Mouse (Mus musculus): ENCODE measurements around the gene Cer1. TPM values are rescaled to one million over a fixed set of nuclear protein-coding genes. Genes with fewer than 3 reads are reported as not detected.

The Cer1 gene
- polyA plus RNA-seq, 1 experiment from 2014 or later, result not detected

DNA sequence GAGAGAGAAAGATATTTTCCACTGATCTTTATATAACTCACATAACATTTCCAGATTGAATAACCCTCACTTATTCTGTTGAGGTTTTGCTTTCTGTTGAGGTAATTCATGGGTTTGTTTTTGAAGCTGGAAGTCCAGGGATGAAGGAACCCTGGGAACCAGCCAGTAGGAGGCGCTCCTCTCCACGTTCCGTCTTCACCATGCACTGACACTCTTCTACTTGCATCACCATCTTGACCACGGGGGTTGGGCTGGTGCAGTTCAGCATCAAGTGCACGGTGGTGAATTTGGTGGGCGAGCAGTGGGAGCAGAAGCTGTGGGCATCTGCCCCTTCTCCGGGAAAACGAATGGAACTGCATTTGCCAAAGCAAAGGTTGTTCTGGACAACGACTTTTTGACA, 2.4 kb downstream of the Cer1 start:
- no peaks in the 10 kb centered on the region for H3K27me3 ChIP-seq (ENCODE audit: control insufficient read depth, insufficient read depth, low read length)
- no peak overlapping the region for H3K9ac ChIP-seq (ENCODE audit: low read depth, low read length)
- no peak overlapping the region for H3K27ac ChIP-seq (ENCODE audit: low read depth, low read length)
- no peaks in the 10 kb centered on the region for H3K4me1 ChIP-seq (ENCODE audit: control insufficient read depth, insufficient read depth, low read length)
- ATAC-seq (replicated peaks; ENCODE audit: insufficient number of reproducible peaks, low FRiP score, low TSS enrichment), result no peak
- H3K4me3 ChIP-seq (ENCODE audit: low read depth, low read length), result no peak overlapping the region
- no peaks in the 10 kb centered on the region for H3K9me3 ChIP-seq (replicated peaks; ENCODE audit: control insufficient read depth, low read length)
- no peaks in the 10 kb centered on the region for H3K36me3 ChIP-seq (ENCODE audit: control insufficient read depth, insufficient read depth, low read length)
- H3K4me2 ChIP-seq, result no peak overlapping the region
- 79% methylated on average over 9 of the region's 9 CpGs for WGBS (ENCODE audit: insufficient replicate concordance)

DNA sequence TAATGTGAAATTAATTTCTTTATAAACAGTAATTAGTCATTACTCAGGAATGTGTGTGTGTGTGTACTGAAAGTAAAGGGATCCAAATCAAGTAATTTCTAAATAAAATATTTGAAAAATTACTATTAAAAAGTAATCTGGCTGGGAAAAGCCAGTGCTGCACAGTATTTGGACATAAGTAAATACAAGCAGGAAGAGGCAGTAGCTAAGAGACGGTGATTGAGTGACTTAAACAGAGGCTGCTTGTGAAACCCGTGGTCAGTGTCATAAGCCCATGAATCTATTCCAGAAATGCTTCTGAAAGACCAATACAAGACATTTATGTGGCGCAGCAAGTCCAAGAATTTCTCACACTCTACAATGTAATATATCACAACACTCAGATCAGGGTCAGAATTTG, 3.6 kb downstream of the Cer1 start:
- ATAC-seq (replicated peaks; ENCODE audit: insufficient number of reproducible peaks, low FRiP score, low TSS enrichment), result no peak
- no peaks in the 10 kb centered on the region for H3K4me1 ChIP-seq (ENCODE audit: control insufficient read depth, insufficient read depth, low read length)
- no peaks in the 10 kb centered on the region for H3K36me3 ChIP-seq (ENCODE audit: control insufficient read depth, insufficient read depth, low read length)
- no peaks in the 10 kb centered on the region for H3K9me3 ChIP-seq (replicated peaks; ENCODE audit: control insufficient read depth, low read length)
- no peak overlapping the region for H3K4me3 ChIP-seq (ENCODE audit: low read depth, low read length)
- H3K4me2 ChIP-seq, result no peak overlapping the region
- no peak overlapping the region for H3K27ac ChIP-seq (ENCODE audit: low read depth, low read length)
- WGBS (ENCODE audit: insufficient replicate concordance), result 81% methylated on average over 3 of the region's 3 CpGs
- H3K9ac ChIP-seq (ENCODE audit: low read depth, low read length), result no peak overlapping the region
- no peaks in the 10 kb centered on the region for H3K27me3 ChIP-seq (ENCODE audit: control insufficient read depth, insufficient read depth, low read length)

DNA sequence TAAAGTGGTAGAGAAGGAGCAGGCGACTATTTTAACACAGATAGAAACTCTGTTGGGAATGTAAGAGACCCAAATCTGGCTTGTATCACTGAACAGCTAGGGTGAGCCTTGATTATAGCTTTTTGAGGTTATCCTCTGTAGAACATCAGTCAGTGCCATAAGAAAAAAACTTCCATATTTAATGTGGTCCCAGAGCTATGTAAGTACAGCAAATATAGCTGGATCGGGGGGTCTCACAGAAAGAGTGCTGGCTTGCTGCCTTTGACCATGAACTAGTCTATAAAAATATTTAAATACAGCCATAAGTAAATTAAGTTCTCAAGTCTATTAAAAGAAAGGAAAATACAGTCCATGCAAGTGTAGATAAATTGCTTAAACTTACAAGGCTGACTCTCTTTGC, 4.7 kb downstream of the Cer1 start:
- WGBS (ENCODE audit: insufficient replicate concordance), result 67% methylated on average over 2 of the region's 2 CpGs
- Histone ChIP-seq H3K9me3 (replicated peaks; ENCODE audit: control insufficient read depth, low read length) (no peaks in the 10 kb centered on the region), H3K4me1 (ENCODE audit: control insufficient read depth, insufficient read depth, low read length) (no peaks in the 10 kb centered on the region), H3K36me3 (ENCODE audit: control insufficient read depth, insufficient read depth, low read length) (no peaks in the 10 kb centered on the region), H3K27ac (ENCODE audit: low read depth, low read length) (no peak overlapping the region), H3K4me2 (no peak overlapping the region), H3K9ac (ENCODE audit: low read depth, low read length) (no peak overlapping the region), H3K4me3 (ENCODE audit: low read depth, low read length) (no peak overlapping the region), H3K27me3 (ENCODE audit: control insufficient read depth, insufficient read depth, low read length) (no peaks in the 10 kb centered on the region)
- ATAC-seq (replicated peaks; ENCODE audit: insufficient number of reproducible peaks, low FRiP score, low TSS enrichment), result no peak

DNA sequence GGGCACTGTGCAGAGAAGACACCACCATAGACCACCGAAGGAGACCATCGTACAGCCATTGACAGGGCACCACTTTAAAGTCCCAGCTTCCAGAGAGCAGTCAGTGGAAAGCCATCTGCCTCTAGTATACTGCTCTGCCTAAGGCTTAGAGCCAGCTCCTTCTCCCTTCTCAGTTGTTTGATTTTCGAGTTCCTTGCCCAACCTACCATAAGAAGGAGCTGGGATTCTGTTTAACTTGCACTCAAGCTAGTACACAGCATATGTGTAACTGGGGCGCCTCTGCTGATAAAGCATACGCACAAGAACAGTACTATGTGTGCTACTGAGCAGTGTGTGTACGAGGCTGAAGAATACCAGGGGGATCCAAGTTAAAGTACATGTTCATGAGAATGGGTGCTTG, 5.8 kb downstream of the Cer1 start:
- no peaks in the 10 kb centered on the region for H3K27me3 ChIP-seq (ENCODE audit: control insufficient read depth, insufficient read depth, low read length)
- no peaks in the 10 kb centered on the region for H3K9me3 ChIP-seq (replicated peaks; ENCODE audit: control insufficient read depth, low read length)
- H3K4me2 ChIP-seq, result no peak overlapping the region
- H3K27ac ChIP-seq (ENCODE audit: low read depth, low read length), result no peak overlapping the region
- no peaks in the 10 kb centered on the region for H3K36me3 ChIP-seq (ENCODE audit: control insufficient read depth, insufficient read depth, low read length)
- ATAC-seq (replicated peaks; ENCODE audit: insufficient number of reproducible peaks, low FRiP score, low TSS enrichment), result no peak
- 76% methylated on average over 6 of the region's 6 CpGs for WGBS (ENCODE audit: insufficient replicate concordance)
- no peak overlapping the region for H3K9ac ChIP-seq (ENCODE audit: low read depth, low read length)
- no peaks in the 10 kb centered on the region for H3K4me1 ChIP-seq (ENCODE audit: control insufficient read depth, insufficient read depth, low read length)
- H3K4me3 ChIP-seq (ENCODE audit: low read depth, low read length), result no peak overlapping the region

DNA sequence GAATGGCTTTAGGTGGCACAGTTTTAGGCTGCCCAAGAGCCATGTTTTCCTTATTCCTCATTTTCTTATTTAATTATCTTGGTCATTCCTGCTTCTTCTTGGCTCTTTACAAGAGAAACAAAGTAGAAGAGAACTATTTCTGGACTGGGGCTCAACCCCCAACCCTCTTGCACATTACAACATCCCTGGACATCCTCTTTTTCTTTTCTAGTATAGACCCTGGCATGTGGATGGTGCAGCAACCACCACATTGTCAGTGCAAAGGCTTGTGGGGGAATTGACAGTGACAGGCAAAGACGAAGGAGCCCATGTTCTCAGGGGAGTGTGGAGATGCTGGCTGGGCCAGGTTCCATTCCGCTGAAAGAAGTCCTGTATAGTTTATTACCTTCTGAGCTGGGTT, 8.3 kb downstream of the Cer1 start:
- no peak for ATAC-seq (replicated peaks; ENCODE audit: insufficient number of reproducible peaks, low FRiP score, low TSS enrichment)
- no peak overlapping the region for H3K4me3 ChIP-seq (ENCODE audit: low read depth, low read length)
- no peak overlapping the region for H3K4me2 ChIP-seq
- no peak overlapping the region for H3K9ac ChIP-seq (ENCODE audit: low read depth, low read length)
- no peaks in the 10 kb centered on the region for H3K9me3 ChIP-seq (replicated peaks; ENCODE audit: control insufficient read depth, low read length)
- no peaks in the 10 kb centered on the region for H3K4me1 ChIP-seq (ENCODE audit: control insufficient read depth, insufficient read depth, low read length)
- WGBS (ENCODE audit: insufficient replicate concordance), result 78% methylated on average over 2 of the region's 2 CpGs
- no peak overlapping the region for H3K27ac ChIP-seq (ENCODE audit: low read depth, low read length)
- H3K27me3 ChIP-seq (ENCODE audit: control insufficient read depth, insufficient read depth, low read length), result no peaks in the 10 kb centered on the region
- H3K36me3 ChIP-seq (ENCODE audit: control insufficient read depth, insufficient read depth, low read length), result no peaks in the 10 kb centered on the region

DNA sequence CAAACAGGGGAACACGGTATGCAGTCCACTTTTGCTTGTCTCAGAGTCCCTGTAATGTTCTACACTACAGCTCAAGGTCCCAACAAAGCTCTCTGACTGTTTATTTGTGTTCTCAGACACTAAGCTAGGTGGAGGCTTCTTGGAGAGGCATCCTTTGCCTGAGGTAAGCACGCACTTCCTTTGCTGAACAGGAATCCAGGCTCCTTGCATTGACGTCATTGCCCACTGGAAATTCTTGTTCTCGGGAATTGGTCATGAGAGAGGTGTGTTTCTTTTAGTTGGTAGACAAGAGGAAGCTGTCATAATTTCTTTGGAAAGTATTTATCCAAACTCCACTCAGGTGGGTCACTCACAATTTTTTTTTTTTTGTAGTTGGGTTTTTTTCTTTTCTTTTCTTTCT, 9.4 kb downstream of the Cer1 start:
- H3K36me3 ChIP-seq (ENCODE audit: control insufficient read depth, insufficient read depth, low read length), result no peaks in the 10 kb centered on the region
- H3K9ac ChIP-seq (ENCODE audit: low read depth, low read length), result no peak overlapping the region
- H3K4me3 ChIP-seq (ENCODE audit: low read depth, low read length), result no peak overlapping the region
- no peaks in the 10 kb centered on the region for H3K9me3 ChIP-seq (replicated peaks; ENCODE audit: control insufficient read depth, low read length)
- H3K4me2 ChIP-seq, result no peak overlapping the region
- no peak overlapping the region for H3K27ac ChIP-seq (ENCODE audit: low read depth, low read length)
- H3K4me1 ChIP-seq (ENCODE audit: control insufficient read depth, insufficient read depth, low read length), result no peaks in the 10 kb centered on the region
- ATAC-seq (replicated peaks; ENCODE audit: insufficient number of reproducible peaks, low FRiP score, low TSS enrichment), result no peak
- 54% methylated on average over 4 of the region's 4 CpGs for WGBS (ENCODE audit: insufficient replicate concordance)
- no peaks in the 10 kb centered on the region for H3K27me3 ChIP-seq (ENCODE audit: control insufficient read depth, insufficient read depth, low read length)

DNA sequence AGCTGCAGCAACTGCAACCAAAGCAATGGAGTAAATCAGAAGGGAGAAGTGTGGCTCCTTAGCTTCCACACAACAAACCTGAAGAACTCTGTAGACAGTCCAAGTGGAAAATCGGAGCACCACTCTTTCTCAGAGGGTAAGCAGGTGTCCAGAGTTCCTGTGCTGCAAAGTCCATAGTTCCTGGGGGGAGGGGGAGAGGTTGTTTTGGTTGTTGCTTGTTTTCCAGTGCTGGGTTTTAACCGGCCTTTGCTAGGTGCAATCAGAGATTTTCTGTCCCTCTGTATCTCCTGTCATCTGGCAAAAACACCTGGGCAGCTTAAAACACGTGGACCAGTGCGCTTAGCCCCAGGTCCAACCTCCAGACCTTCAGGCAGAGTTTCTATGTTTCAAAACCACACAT, 10.2 kb downstream of the Cer1 start:
- ATAC-seq (replicated peaks; ENCODE audit: insufficient number of reproducible peaks, low FRiP score, low TSS enrichment), result no peak
- H3K27ac ChIP-seq (ENCODE audit: low read depth, low read length), result no peak overlapping the region
- no peaks in the 10 kb centered on the region for H3K9me3 ChIP-seq (replicated peaks; ENCODE audit: control insufficient read depth, low read length)
- H3K36me3 ChIP-seq (ENCODE audit: control insufficient read depth, insufficient read depth, low read length), result no peaks in the 10 kb centered on the region
- no peak overlapping the region for H3K9ac ChIP-seq (ENCODE audit: low read depth, low read length)
- no peaks in the 10 kb centered on the region for H3K27me3 ChIP-seq (ENCODE audit: control insufficient read depth, insufficient read depth, low read length)
- no peaks in the 10 kb centered on the region for H3K4me1 ChIP-seq (ENCODE audit: control insufficient read depth, insufficient read depth, low read length)
- H3K4me3 ChIP-seq (ENCODE audit: low read depth, low read length), result no peak overlapping the region
- H3K4me2 ChIP-seq, result no peak overlapping the region
- WGBS (ENCODE audit: insufficient replicate concordance), result 56% methylated on average over 4 of the region's 4 CpGs

DNA sequence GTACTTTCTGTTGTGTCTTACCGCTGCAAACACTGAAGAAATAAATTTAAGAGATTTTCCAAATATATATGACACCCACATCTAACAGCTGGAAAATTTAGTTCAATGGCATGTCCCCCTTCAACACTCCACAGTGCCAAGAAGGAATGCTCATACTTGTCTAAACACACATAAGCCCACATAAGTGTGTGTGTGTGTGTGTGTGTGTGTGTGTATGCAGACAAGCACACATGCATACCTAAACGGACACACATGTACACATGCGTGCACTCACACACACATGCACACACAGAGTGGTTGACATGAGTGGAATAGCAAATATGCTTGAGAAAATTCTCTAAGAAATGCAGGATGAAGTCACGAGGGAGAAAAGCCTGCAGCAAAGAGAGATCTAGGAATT, 12.4 kb downstream of the Cer1 start:
- H3K4me2 ChIP-seq, result no peak overlapping the region
- no peaks in the 10 kb centered on the region for H3K27me3 ChIP-seq (ENCODE audit: control insufficient read depth, insufficient read depth, low read length)
- 75% methylated on average over 4 of the region's 4 CpGs for WGBS (ENCODE audit: insufficient replicate concordance)
- H3K9me3 ChIP-seq (replicated peaks; ENCODE audit: control insufficient read depth, low read length), result no peaks in the 10 kb centered on the region
- H3K27ac ChIP-seq (ENCODE audit: low read depth, low read length), result no peak overlapping the region
- no peak overlapping the region for H3K9ac ChIP-seq (ENCODE audit: low read depth, low read length)
- no peak overlapping the region for H3K4me3 ChIP-seq (ENCODE audit: low read depth, low read length)
- H3K4me1 ChIP-seq (ENCODE audit: control insufficient read depth, insufficient read depth, low read length), result no peaks in the 10 kb centered on the region
- no peaks in the 10 kb centered on the region for H3K36me3 ChIP-seq (ENCODE audit: control insufficient read depth, insufficient read depth, low read length)
- no peak for ATAC-seq (replicated peaks; ENCODE audit: insufficient number of reproducible peaks, low FRiP score, low TSS enrichment)

DNA sequence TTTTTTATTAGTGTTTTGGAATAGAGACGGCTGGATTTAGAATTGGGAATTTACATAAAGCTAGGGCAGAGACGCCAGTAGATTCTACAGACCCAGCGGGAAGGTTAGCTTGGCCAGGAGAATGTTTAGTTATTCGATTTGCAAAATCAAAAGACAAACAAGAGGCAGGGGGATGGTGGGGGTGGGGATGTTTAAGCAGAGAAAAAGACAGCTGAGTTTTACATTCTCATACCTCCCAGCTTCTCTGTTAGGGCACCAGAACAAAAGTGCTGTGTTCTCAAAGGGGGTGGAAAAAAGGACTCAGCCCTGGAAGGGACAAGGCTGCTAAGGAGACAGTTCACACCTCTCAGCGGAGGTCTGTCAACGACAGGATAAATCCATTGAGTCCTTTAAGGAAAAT, 12.8 kb downstream of the Cer1 start:
- no peak overlapping the region for H3K9ac ChIP-seq (ENCODE audit: low read depth, low read length)
- H3K4me1 ChIP-seq (ENCODE audit: control insufficient read depth, insufficient read depth, low read length), result no peaks in the 10 kb centered on the region
- no peak overlapping the region for H3K4me3 ChIP-seq (ENCODE audit: low read depth, low read length)
- no peaks in the 10 kb centered on the region for H3K27me3 ChIP-seq (ENCODE audit: control insufficient read depth, insufficient read depth, low read length)
- no peaks in the 10 kb centered on the region for H3K9me3 ChIP-seq (replicated peaks; ENCODE audit: control insufficient read depth, low read length)
- 37% methylated on average over 6 of the region's 6 CpGs for WGBS (ENCODE audit: insufficient replicate concordance)
- ATAC-seq (replicated peaks; ENCODE audit: insufficient number of reproducible peaks, low FRiP score, low TSS enrichment), result no peak
- no peak overlapping the region for H3K27ac ChIP-seq (ENCODE audit: low read depth, low read length)
- no peak overlapping the region for H3K4me2 ChIP-seq
- no peaks in the 10 kb centered on the region for H3K36me3 ChIP-seq (ENCODE audit: control insufficient read depth, insufficient read depth, low read length)

All from heart, embryonic 11.5 days (tissue).